Mouse (Mus musculus) neural tube, embryonic 13.5 days (tissue): ENCODE data around the gene Atp5b. TPM values are rescaled to one million over a fixed set of nuclear protein-coding genes. Genes with fewer than 3 reads are reported as not detected.
"Not testable (repeated sequence)": the region's sequence is repeated elsewhere in the genome, so short reads cannot be mapped to it uniquely, and the experiment has no call there.

Experiments used
- ATAC-seq: fragments of 200-750 bp; cut with Nextera tagmentation; 2 replicates; pipeline ENCODE4 v1.8.0; 2017; ENCODE audit warnings: low read depth, mild to moderate bottlenecking, moderate TSS enrichment, moderate library complexity
- H3K27ac ChIP-seq: fragments of 300-500 bp; sonication (generic); replicated peaks from 2 replicates; pipeline ENCODE4 v1.5.1; 2015; ENCODE audit warnings: moderate library complexity, mild to moderate bottlenecking, inconsistent platforms
- H3K27me3 ChIP-seq: fragments of 300-500 bp; sonication (generic); 2 replicates; pipeline ENCODE4 v1.6.1; 2015; ENCODE audit warnings: mild to moderate bottlenecking, inconsistent platforms
- H3K36me3 ChIP-seq: fragments of 300-500 bp; sonication (generic); 2 replicates; pipeline ENCODE4 v1.6.1; 2015; ENCODE audit warnings: mild to moderate bottlenecking, inconsistent platforms
- H3K4me1 ChIP-seq: fragments of 300-500 bp; sonication (generic); replicated peaks from 2 replicates; pipeline ENCODE4 v1.6.1; 2015; ENCODE audit warnings: inconsistent platforms
- H3K4me2 ChIP-seq: fragments of 300-500 bp; sonication (generic); 2 replicates; pipeline ENCODE4 v1.6.1; 2015; ENCODE audit warnings: inconsistent platforms, mild to moderate bottlenecking, moderate library complexity
- H3K4me3 ChIP-seq: fragments of 300-500 bp; sonication (generic); 2 replicates; pipeline ENCODE4 v1.5.1; 2015; ENCODE audit warnings: mild to moderate bottlenecking, inconsistent platforms
- H3K9ac ChIP-seq: fragments of 300-500 bp; sonication (generic); 2 replicates; pipeline ENCODE4 v1.6.1; 2015; ENCODE audit warnings: moderate library complexity, mild to moderate bottlenecking, inconsistent platforms
- H3K9me3 ChIP-seq: fragments of 300-500 bp; sonication (generic); 2 replicates; pipeline ENCODE4 v1.6.1; 2016; ENCODE audit warnings: inconsistent platforms
- WGBS: fragments of 180-500 bp; shearing (Covaris S2); methylation state at CpG from one replicate; pipeline ENCODE4 v1.1.7; 2015; 5-methylcytosine and 5-hydroxymethylcytosine counted together
- polyA plus RNA-seq: library from polyadenylated mRNA; unstranded; fragments of >200 nt; fragmentation: Nextera tagmentation; extraction: Ambion mirVana; gene quantifications from 2 replicates; pipeline ENCODE4 v1.2.1, GENCODE M21; 2015

Atp5b gene
- polyA plus RNA-seq, 1 experiment from 2014 or later: 2,171 TPM

- no peak overlapping the region for H3K9ac ChIP-seq
- no peak for ATAC-seq
- H3K36me3 ChIP-seq: peaks cover 25% of the 10 kb centered on the region
- H3K9me3 ChIP-seq: no peaks in the 10 kb centered on the region
- no peak overlapping the region for H3K4me2 ChIP-seq
- no peak overlapping the region for H3K4me3 ChIP-seq
- H3K27ac ChIP-seq: no peak overlapping the region
- no peaks in the 10 kb centered on the region for H3K27me3 ChIP-seq
- H3K4me1 ChIP-seq: peaks cover 23% of the 10 kb centered on the region
- 83% methylated on average over 1 of the region's 1 CpGs for WGBS
Observed at GRCm38 (mm10) chr10:128080496-128080895, 2.6 kb upstream of the Atp5b start.

GRCm38 (mm10) chr10:128081807-128082476, 1.1 kb upstream of the Atp5b start:
- peaks cover 35% of the 10 kb centered on the region for H3K36me3 ChIP-seq
- H3K4me2 ChIP-seq: peak overlapping the region; percentile 74
- 60% methylated on average over 6 of the region's 6 CpGs for WGBS
- H3K4me1 ChIP-seq: peaks cover 24% of the 10 kb centered on the region
- no peaks in the 10 kb centered on the region for H3K9me3 ChIP-seq
- ATAC-seq: no peak
- H3K27me3 ChIP-seq: no peaks in the 10 kb centered on the region
- H3K27ac ChIP-seq: peak overlapping the region; percentile 85; the same call in 1 of the 2 replicates
- H3K9ac ChIP-seq: peak overlapping the region; percentile 79
- H3K4me3 ChIP-seq: peak overlapping the region; percentile 85

DNA sequence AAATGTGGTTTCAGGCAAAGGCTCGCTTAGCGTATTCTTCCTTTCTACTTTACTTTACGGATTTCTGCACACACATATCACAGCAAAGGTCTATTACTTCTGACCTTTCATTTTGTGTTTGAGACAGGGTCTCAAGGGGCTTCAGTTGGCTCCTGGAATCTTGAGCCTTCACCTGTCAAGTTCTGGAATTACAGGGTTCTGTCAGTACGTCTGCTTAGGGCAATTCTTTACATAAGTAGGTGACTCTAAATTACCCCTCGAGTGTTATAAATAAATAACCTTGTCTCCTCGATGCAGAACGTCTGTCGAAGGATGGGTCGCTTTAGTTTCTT, 630 bp upstream of the Atp5b start:
- no peak for ATAC-seq
- H3K27me3 ChIP-seq: no peaks in the 10 kb centered on the region
- H3K36me3 ChIP-seq: peaks cover 35% of the 10 kb centered on the region
- H3K4me3 ChIP-seq: peak overlapping the region; percentile 85
- peak overlapping the region; percentile 85 for H3K27ac ChIP-seq
- H3K9ac ChIP-seq: peak overlapping the region; percentile 79
- H3K4me2 ChIP-seq: peak overlapping the region; percentile 74
- no peaks in the 10 kb centered on the region for H3K9me3 ChIP-seq
- H3K4me1 ChIP-seq: peaks cover 24% of the 10 kb centered on the region
- WGBS: 19% methylated on average over 9 of the region's 9 CpGs

GRCm38 (mm10) chr10:128083688-128084087, 615 bp downstream of the Atp5b start:
- no peaks in the 10 kb centered on the region for H3K9me3 ChIP-seq
- H3K9ac ChIP-seq: peak overlapping the region; percentile 97
- peaks cover 24% of the 10 kb centered on the region for H3K4me1 ChIP-seq
- peak overlapping the region; percentile 96 for H3K4me2 ChIP-seq
- under 1% methylated on average over 22 of the region's 22 CpGs for WGBS
- peaks cover 40% of the 10 kb centered on the region for H3K36me3 ChIP-seq
- H3K27me3 ChIP-seq: no peaks in the 10 kb centered on the region
- peak overlapping the region; percentile 89 for H3K27ac ChIP-seq
- H3K4me3 ChIP-seq: peak overlapping the region; percentile 85
- ATAC-seq: peak; percentile 9; the same call in 1 of the 2 replicates

- Histone ChIP-seq H3K27ac (no peak overlapping the region), H3K9me3 (no peaks in the 10 kb centered on the region), H3K4me1 (peaks cover 24% of the 10 kb centered on the region), H3K4me2 (peak overlapping the region; percentile 96), H3K9ac (peak overlapping the region; percentile 97), H3K27me3 (no peaks in the 10 kb centered on the region), H3K36me3 (peaks cover 45% of the 10 kb centered on the region), H3K4me3 (peak overlapping the region; percentile 85)
- 5% methylated on average over 3 of the region's 3 CpGs for WGBS
- ATAC-seq: no peak
Observed at GRCm38 (mm10) chr10:128084160-128084559, 1.1 kb downstream of the Atp5b start.

GRCm38 (mm10) chr10:128086391-128086790, 3.3 kb downstream of the Atp5b start:
- H3K36me3 ChIP-seq: peaks cover 61% of the 10 kb centered on the region
- no peak overlapping the region for H3K27ac ChIP-seq
- ATAC-seq: no peak
- no peak overlapping the region for H3K4me3 ChIP-seq
- H3K4me1 ChIP-seq: peaks cover 34% of the 10 kb centered on the region
- no peaks in the 10 kb centered on the region for H3K9me3 ChIP-seq
- H3K4me2 ChIP-seq: no peak overlapping the region
- H3K27me3 ChIP-seq: no peaks in the 10 kb centered on the region
- H3K9ac ChIP-seq: no peak overlapping the region
- 76% methylated on average over 6 of the region's 6 CpGs for WGBS

GRCm38 (mm10) chr10:128087216-128087615, 4.1 kb downstream of the Atp5b start:
- not testable (repeated sequence) for H3K4me3 ChIP-seq, H3K27me3 ChIP-seq, H3K27ac ChIP-seq, H3K9ac ChIP-seq, H3K9me3 ChIP-seq, ATAC-seq, H3K4me2 ChIP-seq
- 78% methylated on average over 2 of the region's 2 CpGs for WGBS
- Histone ChIP-seq H3K36me3 (peaks cover 61% of the 10 kb centered on the region), H3K4me1 (peaks cover 36% of the 10 kb centered on the region)

DNA sequence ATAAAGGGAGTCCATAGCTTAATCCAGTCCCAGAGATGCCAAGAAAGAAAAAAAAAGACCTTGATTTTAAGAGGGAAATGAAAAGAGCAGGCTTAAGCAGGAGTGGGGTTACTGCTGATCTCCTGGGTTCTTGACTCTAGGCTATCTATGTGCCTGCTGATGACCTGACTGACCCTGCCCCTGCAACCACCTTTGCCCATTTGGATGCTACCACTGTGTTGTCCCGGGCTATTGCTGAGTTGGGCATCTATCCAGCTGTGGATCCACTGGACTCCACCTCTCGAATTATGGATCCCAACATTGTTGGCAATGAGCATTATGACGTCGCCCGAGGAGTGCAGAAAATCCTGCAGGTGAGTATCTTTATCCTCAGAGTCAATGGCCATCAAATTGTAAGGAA, 5.1 kb downstream of the Atp5b start:
- H3K27ac ChIP-seq: no peak overlapping the region
- WGBS: 95% methylated on average over 5 of the region's 5 CpGs
- ATAC-seq: no peak
- H3K9ac ChIP-seq: no peak overlapping the region
- H3K27me3 ChIP-seq: no peaks in the 10 kb centered on the region
- no peak overlapping the region for H3K4me3 ChIP-seq
- no peaks in the 10 kb centered on the region for H3K9me3 ChIP-seq
- H3K4me2 ChIP-seq: no peak overlapping the region
- peaks cover 61% of the 10 kb centered on the region for H3K36me3 ChIP-seq
- H3K4me1 ChIP-seq: peaks cover 38% of the 10 kb centered on the region

GRCm38 (mm10) chr10:128089842-128090241, 6.8 kb downstream of the Atp5b start:
- H3K9me3 ChIP-seq: no peaks in the 10 kb centered on the region
- no peak overlapping the region for H3K27ac ChIP-seq
- no peak for ATAC-seq
- H3K4me3 ChIP-seq: no peak overlapping the region
- H3K9ac ChIP-seq: no peak overlapping the region
- H3K36me3 ChIP-seq: peaks cover 59% of the 10 kb centered on the region
- H3K4me1 ChIP-seq: peaks cover 46% of the 10 kb centered on the region
- WGBS: 72% methylated on average over 5 of the region's 5 CpGs
- H3K27me3 ChIP-seq: no peaks in the 10 kb centered on the region
- H3K4me2 ChIP-seq: no peak overlapping the region

GRCm38 (mm10) chr10:128090651-128091563, 7.8 kb downstream of the Atp5b start:
- Histone ChIP-seq H3K4me2 (peak overlapping the region; percentile 92), H3K9me3 (no peaks in the 10 kb centered on the region), H3K9ac (peak overlapping the region; percentile 88), H3K27me3 (no peaks in the 10 kb centered on the region), H3K36me3 (peaks cover 48% of the 10 kb centered on the region), H3K27ac (peak overlapping the region; percentile 93; the same call in 1 of the 2 replicates), H3K4me3 (peak overlapping the region; percentile 74), H3K4me1 (peaks cover 45% of the 10 kb centered on the region)
- 9% methylated on average over 14 of the region's 14 CpGs for WGBS
- peak; percentile 36; the same call in 1 of the 2 replicates for ATAC-seq

DNA sequence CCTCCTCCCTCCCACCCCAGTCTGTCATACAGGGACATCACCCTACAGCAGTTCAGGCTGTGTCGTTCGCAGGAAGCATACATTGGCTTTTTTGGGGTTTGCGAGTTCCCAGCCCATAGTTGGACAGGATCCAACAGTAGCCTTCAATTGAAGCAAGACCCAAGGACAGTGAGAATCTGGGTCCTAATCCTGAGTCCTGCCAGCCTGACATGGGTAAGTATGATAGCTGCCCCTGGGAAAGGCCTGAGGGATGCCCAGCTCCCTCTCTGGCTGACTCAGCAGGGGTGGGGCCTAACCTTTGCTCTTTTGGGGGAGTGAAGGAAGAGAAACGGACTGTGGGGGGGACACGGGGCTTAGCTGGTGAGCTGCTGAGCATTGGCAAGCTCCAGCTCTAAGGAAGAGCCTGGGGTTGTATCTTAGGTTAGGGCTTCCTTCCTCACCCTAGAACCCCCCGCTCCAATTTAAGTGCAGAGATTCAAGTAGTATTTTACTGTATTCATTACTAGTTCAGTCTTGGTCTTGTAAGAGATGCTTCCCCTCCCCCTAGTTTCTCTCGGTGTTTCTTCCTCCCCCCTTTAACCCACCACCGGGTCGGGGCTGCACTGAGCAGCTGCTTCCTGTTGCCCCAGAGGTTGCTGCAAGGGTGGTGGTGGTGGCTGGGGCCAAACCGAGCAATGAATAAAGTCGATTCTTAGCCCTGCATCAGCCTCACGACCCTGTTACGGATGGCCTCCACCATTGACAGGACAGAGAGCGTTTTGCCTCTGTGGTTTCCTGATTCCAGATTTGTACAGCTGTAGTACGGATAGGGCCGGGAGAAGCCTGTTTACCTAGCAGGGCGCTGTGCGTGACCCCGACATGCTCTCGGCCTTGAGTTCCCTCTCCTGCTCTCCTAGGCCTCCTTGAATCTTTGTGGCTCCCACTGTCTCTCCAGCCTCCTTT, 8.8 kb downstream of the Atp5b start, which contains the start of gene Baz2a:
Baz2a (plus strand) TSS at position 14 of the 942 bp plus-strand sequence.
- Histone ChIP-seq H3K9me3 (no peaks in the 10 kb centered on the region), H3K4me1 (peaks cover 49% of the 10 kb centered on the region), H3K27ac (peak within 1 kb of the TSS; percentile 93), H3K9ac (peak within 1 kb of the TSS; percentile 88), H3K4me2 (peak within 1 kb of the TSS; percentile 92), H3K4me3 (peak within 1 kb of the TSS; percentile 74), H3K27me3 (no peaks in the 10 kb centered on the region), H3K36me3 (peaks cover 39% of the 10 kb centered on the region)
- ATAC-seq: peak; percentile 4
- 2% methylated on average over 20 of the region's 20 CpGs for WGBS
